Mouse (Mus musculus) heart, adult 2 months (tissue): ENCODE measurements around the gene Gm572.

Experiments
- CTCF ChIP-seq: fragments of 200-600 bp; IDR thresholded peaks from 2 replicates; pipeline ENCODE4 v1.8.1; 2022; ENCODE audit warnings: antibody characterized with exemption, mild to moderate bottlenecking, moderate library complexity
- POLR2A ChIP-seq: fragments of 200-500 bp; IDR thresholded peaks from 2 replicates; pipeline ENCODE4 v1.6.1; 2011; ENCODE audit warnings: mild to moderate bottlenecking, low read depth, low read length, control low read depth; ENCODE audit not compliant: insufficient read depth

DNA sequence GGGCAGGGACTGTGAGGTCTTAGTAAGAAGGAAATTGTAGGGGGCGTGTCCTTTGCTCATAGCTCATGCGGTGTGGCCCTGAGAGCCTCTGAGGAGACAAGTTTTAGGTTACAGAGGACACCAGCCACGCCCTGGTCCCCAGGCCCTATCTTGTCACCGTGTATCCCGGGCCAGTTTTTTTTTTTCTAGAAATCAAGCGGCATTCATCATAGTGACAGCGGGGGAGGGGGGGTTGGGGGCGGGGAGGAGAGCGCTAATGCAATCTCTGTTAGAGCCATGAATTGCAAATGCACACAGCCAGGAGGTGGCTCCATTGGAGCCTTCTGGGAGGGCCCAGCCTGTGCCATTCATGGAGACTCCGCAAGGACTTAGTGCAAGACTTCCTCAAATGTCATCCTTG lies 68.2 kb downstream of the Gm572 start:
- TF ChIP-seq CTCF = no peak
- TF ChIP-seq POLR2A = no peak
